23 mouse cellular contexts compared by ENCODE assay signal in genomic region chr7:137925656-137926055, GRCm38 (mm10).
"Had no signal": no experiment of that assay in that cellular context is flagged by ENCODE, and none has a peak within 500 bp of the region (broad histone marks: within the 10 kb centered on the region; RNA-seq: fewer than 3 reads in every experiment).

No protein-coding gene starts in this region.

- H3K9me3 ChIP-seq: heart, embryonic 13.5 days; heart, embryonic 15.5 days; hindbrain, embryonic 13.5 days; hindbrain, embryonic 15.5 days; kidney, embryonic 15.5 days; limb, embryonic 13.5 days; limb, embryonic 15.5 days; liver, embryonic 12.5 days had no signal

- H3K4me3 ChIP-seq: heart, adult 2 months; heart, embryonic 13.5 days; heart, embryonic 15.5 days; hindbrain, embryonic 13.5 days; hindbrain, embryonic 15.5 days; kidney, embryonic 15.5 days; limb, embryonic 13.5 days; limb, embryonic 15.5 days; liver, embryonic 12.5 days had no signal

- ATAC-seq: liver, embryonic 12.5 days had no signal

- H3K27me3 ChIP-seq: hindbrain, embryonic 13.5 days; hindbrain, embryonic 15.5 days; kidney, embryonic 15.5 days; limb, embryonic 15.5 days; liver, embryonic 12.5 days had no signal

- H3K9ac ChIP-seq: heart, embryonic 13.5 days; heart, embryonic 15.5 days; hindbrain, embryonic 13.5 days; hindbrain, embryonic 15.5 days; kidney, embryonic 15.5 days; limb, embryonic 13.5 days; limb, embryonic 15.5 days; liver, embryonic 12.5 days; liver, embryonic 14.5 days had no signal

- H3K4me1 ChIP-seq: kidney, embryonic 15.5 days; liver, embryonic 12.5 days had no signal

- H3K27ac ChIP-seq: heart, adult 2 months; heart, embryonic 13.5 days; heart, embryonic 15.5 days; hindbrain, embryonic 13.5 days; hindbrain, embryonic 15.5 days; kidney, embryonic 15.5 days; kidney, postnatal 0 days; limb, embryonic 13.5 days; limb, embryonic 15.5 days; liver, embryonic 12.5 days; liver, embryonic 14.5 days had no signal

- H3K4me2 ChIP-seq: hindbrain, embryonic 13.5 days; hindbrain, embryonic 15.5 days; kidney, embryonic 15.5 days; limb, embryonic 15.5 days; liver, embryonic 12.5 days had no signal

- H3K36me3 ChIP-seq: heart, embryonic 13.5 days; heart, embryonic 15.5 days; hindbrain, embryonic 13.5 days; hindbrain, embryonic 15.5 days; kidney, embryonic 15.5 days; limb, embryonic 13.5 days; limb, embryonic 15.5 days; liver, embryonic 12.5 days had no signal

- DNase-seq: gastrocnemius, postnatal 14 days; gastrocnemius, postnatal 36 days; heart, adult 11 months; heart, adult 2 months; heart, postnatal 36 days; kidney, adult 11 months; kidney, adult 2 months; kidney, adult 9 months; kidney, postnatal 14 days; kidney, postnatal 36 days; layer of hippocampus, adult 9-11 months; layer of hippocampus, postnatal 36 days; left cerebral cortex, postnatal 4 days had no signal
